Mouse (Mus musculus): Measurements from ENCODE around the gene Pcsk5. TPM values are rescaled to one million over a fixed set of nuclear protein-coding genes. Genes with fewer than 3 reads are reported as not detected.

Pcsk5 gene
- polyA plus RNA-seq (2012; rRNA removed): 1.7 and 1.8 TPM in 2 replicates

GRCm38 (mm10) chr19:17837471-17837859 is at the start of gene Pcsk5:
Pcsk5 (minus strand) TSS chr19:17837632.
- Histone ChIP-seq H3K4me3 (replicated peaks; ENCODE audit: insufficient read depth, low read depth, low read length) (peak within 1 kb of the TSS; percentile 49), H3K27ac (ENCODE audit: insufficient read depth, low read length) (no peak within 1 kb of the TSS), H3K27me3 (ENCODE audit: control insufficient read depth, insufficient read depth, low read length) (no peaks in the 10 kb centered on the region; the same call in 1 of the 2 replicates), H3K4me1 (ENCODE audit: control insufficient read depth, insufficient read depth, low read length) (no peaks in the 10 kb centered on the region)
- TF ChIP-seq CTCF (IDR thresholded peaks at IDR 0.05; ENCODE audit: borderline replicate concordance, insufficient read depth, low read depth, low read length): no peak
- no peak for TF ChIP-seq POLR2A (IDR thresholded peaks at IDR 0.05; ENCODE audit: borderline replicate concordance, insufficient read depth, low read length)
- whole genome bisulfite sequencing: 2% methylated on average over 35 of the region's 36 CpGs
- DNase-seq: peak; percentile 73 to 74

- TF ChIP-seq CTCF (IDR thresholded peaks at IDR 0.05; ENCODE audit: borderline replicate concordance, insufficient read depth, low read depth, low read length) (no peak), POLR2A (IDR thresholded peaks at IDR 0.05; ENCODE audit: borderline replicate concordance, insufficient read depth, low read length) (no peak)
- Histone ChIP-seq H3K27me3 (ENCODE audit: control insufficient read depth, insufficient read depth, low read length) (no peaks in the 10 kb centered on the region), H3K4me3 (replicated peaks; ENCODE audit: insufficient read depth, low read depth, low read length) (no peak overlapping the region), H3K27ac (ENCODE audit: insufficient read depth, low read length) (no peak overlapping the region), H3K4me1 (ENCODE audit: control insufficient read depth, insufficient read depth, low read length) (no peaks in the 10 kb centered on the region)
- no peak for DNase-seq
- 90% methylated on average over 7 of the region's 7 CpGs for WGBS
These were observed 38.4 kb upstream of the Pcsk5 start for GRCm38 (mm10) chr19:17875804-17876203.

- 42% methylated on average over 2 of the region's 2 CpGs for WGBS
These were observed 37.0 kb upstream of the Pcsk5 start for GRCm38 (mm10) chr19:17874388-17874787.

GRCm38 (mm10) chr19:17873755-17874154 is 36.3 kb upstream of the Pcsk5 start:
- no peak for DNase-seq
- Histone ChIP-seq H3K27me3 (ENCODE audit: control insufficient read depth, insufficient read depth, low read length) (no peaks in the 10 kb centered on the region), H3K4me3 (replicated peaks; ENCODE audit: insufficient read depth, low read depth, low read length) (no peak overlapping the region), H3K27ac (ENCODE audit: insufficient read depth, low read length) (no peak overlapping the region), H3K4me1 (ENCODE audit: control insufficient read depth, insufficient read depth, low read length) (no peaks in the 10 kb centered on the region)
- TF ChIP-seq POLR2A (IDR thresholded peaks at IDR 0.05; ENCODE audit: borderline replicate concordance, insufficient read depth, low read length): no peak
- TF ChIP-seq CTCF (IDR thresholded peaks at IDR 0.05; ENCODE audit: borderline replicate concordance, insufficient read depth, low read depth, low read length): no peak
- whole genome bisulfite sequencing: 60% methylated on average over 2 of the region's 2 CpGs

More at GRCm38 (mm10) chr19:17874388-17874787, 37.0 kb upstream of the Pcsk5 start:
- DNase-seq: no peak
- Histone ChIP-seq H3K27me3 (ENCODE audit: control insufficient read depth, insufficient read depth, low read length) (no peaks in the 10 kb centered on the region), H3K4me1 (ENCODE audit: control insufficient read depth, insufficient read depth, low read length) (no peaks in the 10 kb centered on the region), H3K27ac (ENCODE audit: insufficient read depth, low read length) (no peak overlapping the region), H3K4me3 (replicated peaks; ENCODE audit: insufficient read depth, low read depth, low read length) (no peak overlapping the region)
- TF ChIP-seq POLR2A (IDR thresholded peaks at IDR 0.05; ENCODE audit: borderline replicate concordance, insufficient read depth, low read length) (no peak), CTCF (IDR thresholded peaks at IDR 0.05; ENCODE audit: borderline replicate concordance, insufficient read depth, low read depth, low read length) (no peak)

GRCm38 (mm10) chr19:17866317-17866891 is 29.0 kb upstream of the Pcsk5 start:
- no peaks in the 10 kb centered on the region for H3K27me3 ChIP-seq (ENCODE audit: control insufficient read depth, insufficient read depth, low read length)
- no peak overlapping the region for H3K4me3 ChIP-seq (replicated peaks; ENCODE audit: insufficient read depth, low read depth, low read length)
- 85% methylated on average over 3 of the region's 3 CpGs for WGBS
- H3K4me1 ChIP-seq (ENCODE audit: control insufficient read depth, insufficient read depth, low read length): no peaks in the 10 kb centered on the region
- no peak for TF ChIP-seq CTCF (IDR thresholded peaks at IDR 0.05; ENCODE audit: borderline replicate concordance, insufficient read depth, low read depth, low read length)
- TF ChIP-seq POLR2A (IDR thresholded peaks at IDR 0.05; ENCODE audit: borderline replicate concordance, insufficient read depth, low read length): no peak
- DNase-seq: no peak
- no peak overlapping the region for H3K27ac ChIP-seq (ENCODE audit: insufficient read depth, low read length)

- no peak overlapping the region for H3K27ac ChIP-seq (ENCODE audit: insufficient read depth, low read length)
- TF ChIP-seq CTCF (IDR thresholded peaks at IDR 0.05; ENCODE audit: borderline replicate concordance, insufficient read depth, low read depth, low read length): no peak
- no peak for TF ChIP-seq POLR2A (IDR thresholded peaks at IDR 0.05; ENCODE audit: borderline replicate concordance, insufficient read depth, low read length)
- no peak for DNase-seq
- WGBS: 30% methylated on average over 4 of the region's 4 CpGs
- H3K4me1 ChIP-seq (ENCODE audit: control insufficient read depth, insufficient read depth, low read length): no peaks in the 10 kb centered on the region
- no peak overlapping the region for H3K4me3 ChIP-seq (replicated peaks; ENCODE audit: insufficient read depth, low read depth, low read length)
- H3K27me3 ChIP-seq (ENCODE audit: control insufficient read depth, insufficient read depth, low read length): no peaks in the 10 kb centered on the region; the same call in 1 of the 2 replicates
These were observed 23.1 kb upstream of the Pcsk5 start for GRCm38 (mm10) chr19:17860351-17861014.

- DNase-seq: peak in 1 of 2 experiments; percentile 6
These were observed 19.3 kb upstream of the Pcsk5 start for GRCm38 (mm10) chr19:17856741-17857140.

GRCm38 (mm10) chr19:17848417-17848816 is 11.0 kb upstream of the Pcsk5 start:
- 73% methylated on average over 2 of the region's 2 CpGs for WGBS
- Histone ChIP-seq H3K4me3 (replicated peaks; ENCODE audit: insufficient read depth, low read depth, low read length) (no peak overlapping the region), H3K27ac (ENCODE audit: insufficient read depth, low read length) (no peak overlapping the region), H3K27me3 (ENCODE audit: control insufficient read depth, insufficient read depth, low read length) (no peaks in the 10 kb centered on the region), H3K4me1 (ENCODE audit: control insufficient read depth, insufficient read depth, low read length) (no peaks in the 10 kb centered on the region)
- TF ChIP-seq CTCF (IDR thresholded peaks at IDR 0.05; ENCODE audit: borderline replicate concordance, insufficient read depth, low read depth, low read length) (no peak), POLR2A (IDR thresholded peaks at IDR 0.05; ENCODE audit: borderline replicate concordance, insufficient read depth, low read length) (no peak)
- no peak for DNase-seq

More at GRCm38 (mm10) chr19:17856741-17857140, 19.3 kb upstream of the Pcsk5 start:
- no peak overlapping the region for H3K27ac ChIP-seq (ENCODE audit: insufficient read depth, low read length)
- TF ChIP-seq POLR2A (IDR thresholded peaks at IDR 0.05; ENCODE audit: borderline replicate concordance, insufficient read depth, low read length) (no peak), CTCF (IDR thresholded peaks at IDR 0.05; ENCODE audit: borderline replicate concordance, insufficient read depth, low read depth, low read length) (no peak)
- H3K4me3 ChIP-seq (replicated peaks; ENCODE audit: insufficient read depth, low read depth, low read length): no peak overlapping the region
- no peaks in the 10 kb centered on the region; the same call in 1 of the 2 replicates for H3K27me3 ChIP-seq (ENCODE audit: control insufficient read depth, insufficient read depth, low read length)
- no peaks in the 10 kb centered on the region for H3K4me1 ChIP-seq (ENCODE audit: control insufficient read depth, insufficient read depth, low read length)
- 38% methylated on average over 3 of the region's 3 CpGs for WGBS
